Mouse (Mus musculus): ENCODE results near the gene Pgrmc2.

The Pgrmc2 gene

DNA sequence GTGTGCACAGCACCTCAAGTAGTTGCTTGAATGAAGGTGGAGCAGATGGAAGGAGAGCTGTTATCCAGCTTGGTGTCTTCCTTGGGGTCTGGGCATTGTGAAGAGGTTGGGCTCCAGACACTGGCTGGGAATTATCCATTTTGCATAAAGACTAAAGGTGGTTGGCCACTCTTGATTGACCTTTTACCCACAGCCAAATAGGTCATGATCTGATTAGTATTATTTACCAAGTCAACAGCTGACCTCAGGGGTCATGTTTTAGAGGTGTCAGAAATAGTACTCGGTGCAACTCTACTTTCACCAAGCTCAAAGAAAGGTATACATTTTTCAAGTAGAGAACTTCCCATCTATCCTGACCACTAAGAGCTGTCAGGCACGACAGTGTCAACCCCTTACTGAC lies 17.5 kb downstream of the Pgrmc2 start:
- DNase-seq, result no peak

DNA sequence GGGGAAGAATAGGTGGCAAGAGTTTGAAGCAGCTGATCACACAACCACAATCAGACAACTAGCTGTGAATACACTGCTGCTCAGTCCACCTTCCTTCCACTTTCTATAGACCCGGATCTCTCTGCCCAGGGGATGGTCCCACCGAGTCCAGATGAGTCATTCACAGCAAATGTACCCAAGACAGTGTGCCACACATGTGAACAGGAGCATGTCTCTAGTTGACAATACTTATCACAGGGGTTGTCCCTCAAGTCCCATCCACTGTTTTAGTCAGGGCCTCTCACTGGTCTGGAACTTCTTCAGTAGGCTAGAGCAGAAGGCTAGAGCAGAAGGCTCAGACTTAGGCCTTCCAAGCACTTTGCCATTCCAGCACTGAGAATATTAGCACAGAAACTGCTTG lies 20.1 kb downstream of the Pgrmc2 start:
- DNase-seq, result no peak

DNA sequence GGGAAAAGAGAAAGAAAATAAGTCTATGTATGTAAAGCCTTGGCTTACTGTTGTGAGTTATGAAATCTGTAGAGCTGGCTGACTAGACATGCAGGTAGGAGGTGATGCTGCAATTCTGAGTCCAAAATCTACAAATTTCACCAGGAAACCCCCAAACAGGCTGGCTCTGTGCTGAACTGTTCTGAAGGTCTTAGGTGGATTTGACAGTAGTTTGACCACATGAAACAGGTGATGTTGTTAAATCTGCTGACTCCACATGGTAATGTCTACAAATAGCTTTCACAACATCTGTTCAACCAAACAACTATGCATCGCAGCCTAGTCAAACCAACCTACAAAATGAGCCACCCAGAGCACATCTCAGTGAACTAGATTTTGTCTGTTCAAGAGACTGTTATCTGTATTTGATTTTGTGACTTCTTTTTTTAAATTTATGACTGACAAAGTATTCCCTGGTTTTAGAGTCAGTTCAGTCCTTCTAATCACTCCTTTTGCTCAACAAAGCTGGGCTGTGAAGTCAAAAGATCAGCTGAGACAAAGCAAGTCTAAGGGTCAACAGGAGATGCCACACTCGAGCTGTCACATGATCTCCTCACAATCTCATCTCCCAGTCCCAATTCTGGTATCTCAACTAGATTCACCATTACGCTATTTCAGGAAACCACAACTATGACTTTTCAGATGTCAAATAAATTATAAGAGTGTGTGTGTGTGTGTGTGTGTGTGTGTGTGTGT lies 20.8 kb downstream of the Pgrmc2 start:
- DNase-seq, result no peak

DNA sequence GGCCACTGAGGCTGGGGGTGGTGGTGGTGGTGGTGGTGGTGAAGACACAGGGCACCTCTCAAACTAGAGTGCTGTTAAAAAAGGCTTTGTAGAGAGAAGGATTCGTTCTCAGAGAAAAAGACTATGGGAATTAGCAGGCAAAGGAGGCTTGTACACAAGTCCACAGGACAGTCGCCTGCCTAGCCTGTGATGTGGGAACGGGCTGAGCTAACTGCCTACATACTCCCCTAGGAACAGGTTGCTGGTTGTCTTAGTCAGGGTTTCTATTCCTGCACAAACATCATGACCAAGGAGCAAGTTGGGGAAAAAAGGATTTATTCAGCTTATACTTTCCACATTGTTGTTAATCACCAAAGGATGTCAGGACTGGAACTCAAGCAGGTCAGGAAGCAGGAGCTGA lies 23.6 kb downstream of the Pgrmc2 start:
- no peak for DNase-seq

DNA sequence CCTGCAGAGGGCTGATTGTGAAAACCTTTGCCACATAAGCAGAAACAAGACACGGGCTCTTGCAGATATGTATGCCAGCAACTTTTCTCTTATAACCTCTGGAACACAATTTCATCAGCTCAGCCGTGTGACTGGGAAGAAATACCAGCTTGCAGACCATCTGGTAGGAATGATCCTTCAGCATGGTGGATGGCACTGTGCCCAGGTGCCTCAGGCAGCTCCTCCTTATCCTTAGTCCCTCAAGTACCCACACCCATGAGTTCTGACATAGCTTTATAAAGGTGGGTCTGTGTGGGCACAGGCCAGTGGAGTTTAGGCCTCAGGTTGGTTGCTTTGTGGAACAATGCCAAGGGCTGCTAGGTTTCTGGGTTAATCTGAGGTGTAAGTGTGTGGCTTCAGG lies 24.5 kb downstream of the Pgrmc2 start:
- no peak for DNase-seq

DNA sequence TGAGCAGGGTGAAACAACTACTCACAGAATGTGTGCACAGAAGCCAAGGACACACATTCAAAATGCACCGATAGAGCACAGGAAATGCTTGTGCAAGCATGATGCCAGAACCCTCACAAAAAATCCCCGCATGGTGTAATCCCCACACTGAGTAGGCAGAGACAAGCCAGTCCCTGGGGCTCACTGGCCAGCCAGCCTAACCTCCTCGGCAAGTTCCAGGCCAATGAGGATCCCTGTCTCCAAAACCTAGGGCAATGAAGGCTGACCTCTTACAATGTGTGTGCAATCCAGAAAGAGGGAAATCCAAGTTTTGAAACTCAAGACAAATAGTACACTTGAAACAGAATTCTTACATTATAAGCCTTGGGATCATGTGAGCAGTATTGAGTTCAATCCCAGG lies 29.5 kb downstream of the Pgrmc2 start:
- DNase-seq, result no peak

DNA sequence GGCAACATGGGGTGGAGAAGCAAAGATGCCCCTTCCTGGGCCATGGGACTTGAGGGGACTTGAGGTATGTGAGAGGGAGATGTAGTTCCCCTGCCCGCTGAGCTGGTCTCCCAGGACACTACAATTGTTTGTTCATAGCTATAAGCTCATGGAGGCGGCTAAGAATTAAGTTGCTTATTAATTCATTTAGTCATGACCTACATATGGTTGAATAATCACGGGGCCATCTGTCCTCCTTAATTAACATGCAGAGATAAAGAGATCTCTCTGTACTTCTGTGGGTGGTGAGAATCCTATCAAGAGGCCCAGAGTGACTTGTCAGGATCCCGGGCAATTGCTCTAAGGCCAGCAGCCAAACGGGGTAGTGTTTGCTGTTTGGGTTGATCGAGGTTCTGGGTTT lies 35.0 kb downstream of the Pgrmc2 start:
- DNase-seq, result no peak

DNA sequence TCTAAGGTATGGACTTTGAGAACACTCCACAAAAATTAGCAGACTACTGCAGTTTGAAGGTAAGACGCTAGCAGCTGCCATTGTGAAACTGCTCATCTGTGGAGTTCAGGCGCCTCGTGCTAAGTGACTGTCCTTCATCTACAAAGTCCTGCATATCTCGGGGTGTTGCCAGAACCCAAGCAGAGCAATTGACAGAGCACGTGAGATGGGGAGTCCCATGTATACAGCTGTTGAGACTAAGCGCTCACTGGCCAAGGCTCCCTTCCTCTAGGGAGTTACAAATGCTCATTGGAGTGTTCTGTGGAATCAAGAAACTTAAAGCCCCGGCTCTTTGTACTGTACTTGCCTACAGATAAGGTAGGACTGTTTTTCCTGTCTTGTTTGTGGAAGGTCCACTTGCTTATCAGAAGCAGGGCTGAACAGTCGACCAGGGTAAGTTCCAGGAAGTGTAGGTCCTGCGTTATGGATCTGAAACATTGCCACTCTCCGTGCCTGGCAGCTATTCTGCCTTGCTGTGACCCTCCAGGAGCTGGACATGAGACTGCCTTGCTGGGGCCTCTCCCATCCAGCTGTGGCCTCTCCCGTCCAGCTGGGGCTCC lies 39.0 kb downstream of the Pgrmc2 start:
- DNase-seq, result no peak

DNA sequence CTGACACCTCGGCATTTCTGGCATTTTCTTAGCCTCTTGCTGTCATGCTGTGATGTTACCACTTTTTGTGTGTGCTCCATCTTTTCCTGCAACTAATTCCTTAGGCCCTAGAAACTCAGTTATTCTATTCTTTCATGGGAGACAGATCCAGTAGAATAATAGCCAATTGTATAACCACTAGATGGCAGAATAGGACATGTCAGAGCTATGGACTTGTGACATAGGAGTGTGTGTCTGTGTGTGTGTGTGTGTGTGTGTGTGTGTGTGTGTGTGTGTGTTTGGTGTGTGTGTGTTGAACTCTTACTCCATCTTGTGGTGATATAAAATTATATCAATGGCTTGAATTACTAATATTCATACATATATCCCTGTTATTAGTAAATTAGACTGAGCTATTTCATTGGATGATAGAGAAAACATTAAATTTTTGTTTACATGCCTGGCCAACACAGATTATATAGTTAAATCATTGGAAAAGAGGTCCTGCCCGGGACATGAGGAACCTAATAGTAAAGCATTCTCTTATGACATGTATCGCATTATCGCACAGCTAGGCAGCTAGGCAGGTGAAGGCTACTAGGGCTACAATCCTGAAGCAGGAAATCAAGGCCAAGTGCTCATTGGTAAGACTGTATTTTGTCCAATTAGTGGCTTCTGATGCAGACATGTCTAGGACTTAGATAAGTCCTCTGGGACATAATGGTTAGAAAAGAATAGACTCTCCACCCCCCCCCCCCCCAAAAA lies 40.5 kb downstream of the Pgrmc2 start:
- peak; percentile 44 for DNase-seq

DNA sequence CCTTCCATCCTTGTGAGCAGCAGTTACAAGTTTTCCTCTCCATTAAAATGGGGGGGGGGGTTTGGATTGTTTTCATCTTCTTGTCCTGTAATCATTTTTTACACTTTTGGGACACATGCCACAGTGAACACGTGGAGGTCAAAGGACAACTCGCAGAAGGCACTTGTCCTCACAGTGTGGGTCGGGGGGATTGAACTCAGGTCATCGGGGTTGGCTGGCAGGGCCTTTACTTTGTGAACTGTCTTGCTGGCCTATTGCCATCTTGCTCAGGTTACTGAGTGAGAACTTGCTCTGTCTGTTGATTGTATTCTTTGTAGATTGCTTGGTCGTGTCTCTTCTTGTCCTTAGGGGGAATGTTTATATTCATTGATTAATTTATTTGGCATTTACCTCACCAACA lies 41.6 kb downstream of the Pgrmc2 start:
- DNase-seq, result peak; percentile 17

DNA sequence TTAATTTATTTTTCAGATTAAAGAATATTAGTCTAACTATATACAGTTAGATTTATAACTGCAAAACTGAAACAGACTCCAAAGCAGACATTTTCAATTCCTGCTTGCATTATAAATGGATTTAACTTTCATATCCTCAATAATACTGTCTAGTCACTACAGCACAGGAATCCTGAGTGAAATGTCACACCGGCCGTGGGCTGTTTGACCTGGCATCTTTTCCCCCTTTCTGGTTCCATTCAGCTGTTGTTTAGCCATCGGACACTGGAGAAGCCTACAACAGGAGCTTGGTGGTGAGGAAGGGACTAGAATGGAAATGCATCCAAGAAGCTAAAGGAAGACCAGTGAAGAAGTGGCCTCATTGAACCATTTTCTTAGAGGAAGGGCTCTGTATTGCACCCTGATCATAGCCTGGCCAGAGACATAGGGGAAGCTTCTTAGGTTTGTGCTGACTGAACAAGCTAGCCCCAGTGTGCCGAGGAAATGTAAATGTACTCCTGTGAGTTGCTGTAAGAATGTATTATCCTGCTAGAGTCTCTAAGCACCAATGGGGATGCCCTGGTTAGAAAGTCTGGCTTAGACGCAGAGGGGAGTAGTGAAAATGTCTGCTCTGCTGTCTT lies 44.4 kb downstream of the Pgrmc2 start:
- DNase-seq, result no peak

DNA sequence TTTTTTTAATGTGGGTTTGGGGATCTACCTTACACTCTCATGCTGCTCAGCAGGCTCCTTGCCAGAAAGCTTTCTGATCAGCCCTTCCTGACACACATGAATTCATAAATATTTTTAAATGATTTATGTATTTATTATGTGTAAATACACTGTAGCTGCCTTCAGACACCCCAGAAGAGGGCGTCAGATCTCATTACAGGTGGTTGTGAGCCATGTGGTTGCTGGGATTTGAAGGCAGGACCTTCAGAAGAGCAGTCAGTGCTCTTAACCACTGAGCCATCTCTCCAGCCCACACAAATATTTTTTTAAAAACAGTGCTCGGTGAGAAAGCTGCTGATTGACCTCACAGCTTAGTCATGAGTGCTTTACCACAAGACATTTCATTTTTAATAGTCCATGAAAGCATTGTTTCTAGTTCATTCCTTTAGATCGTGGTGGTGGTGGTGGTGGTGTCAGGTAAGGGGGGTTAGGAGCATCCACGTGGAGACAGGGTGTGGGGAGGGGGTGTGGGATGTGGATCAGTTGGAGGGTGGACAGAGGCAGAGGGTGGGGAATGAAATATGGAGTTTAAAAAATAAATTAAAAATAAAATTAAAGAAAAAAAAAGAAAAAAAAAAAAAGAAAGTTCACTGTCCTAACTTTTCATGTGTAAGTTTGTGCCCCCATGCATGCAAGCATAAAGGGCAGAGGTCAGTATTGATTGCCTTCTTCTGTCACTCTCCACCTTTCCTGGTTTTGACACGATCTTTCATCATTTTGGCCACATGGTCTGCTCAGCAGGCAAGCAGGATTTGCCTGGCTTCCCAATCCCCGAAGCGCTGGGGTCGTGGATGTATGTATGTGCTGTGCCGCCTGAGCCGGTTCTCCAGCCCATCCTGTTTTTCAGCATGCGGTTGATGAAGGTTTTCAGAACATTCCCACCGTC lies 51.3 kb downstream of the Pgrmc2 start:
- DNase-seq, result no peak

DNA sequence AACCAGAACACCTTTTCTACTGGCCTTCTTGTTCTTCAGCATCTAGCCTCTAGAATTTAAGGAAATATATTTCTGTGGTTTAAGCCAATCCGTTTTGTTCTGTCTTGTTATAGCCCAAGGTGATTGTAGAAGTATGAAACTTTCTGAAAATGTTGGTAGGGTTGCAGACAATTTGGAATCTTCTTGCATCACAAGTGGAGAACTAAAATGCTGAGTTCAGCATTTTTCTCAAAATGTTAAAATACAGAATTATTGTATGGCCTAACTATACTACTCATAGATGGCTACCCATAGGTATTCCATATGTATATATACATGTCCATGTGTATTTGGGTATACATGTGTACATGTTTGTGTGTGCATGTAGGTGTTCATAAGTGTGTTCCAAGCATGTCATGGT lies 52.1 kb downstream of the Pgrmc2 start:
- DNase-seq, result no peak

DNA sequence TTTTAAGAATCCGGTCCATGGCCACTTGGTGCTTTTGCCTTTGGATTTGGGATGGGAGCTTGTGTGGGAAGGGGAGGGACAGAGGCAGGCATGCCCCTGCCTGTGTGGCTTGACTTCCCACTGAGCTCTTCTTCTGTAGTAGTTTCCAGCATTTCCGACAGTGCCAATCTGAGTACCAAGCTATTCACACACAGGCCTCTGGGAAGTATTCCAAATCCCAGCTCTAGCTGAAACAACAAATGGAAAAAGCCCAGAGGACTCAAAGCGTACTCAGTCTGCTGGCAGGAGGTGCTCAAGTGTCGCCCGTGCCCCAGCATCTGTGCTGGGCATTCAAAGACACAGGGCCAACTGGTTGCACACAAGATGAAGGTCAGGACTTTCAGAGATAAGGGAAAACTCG lies 60.9 kb downstream of the Pgrmc2 start:
- peak; percentile 54 for DNase-seq

DNA sequence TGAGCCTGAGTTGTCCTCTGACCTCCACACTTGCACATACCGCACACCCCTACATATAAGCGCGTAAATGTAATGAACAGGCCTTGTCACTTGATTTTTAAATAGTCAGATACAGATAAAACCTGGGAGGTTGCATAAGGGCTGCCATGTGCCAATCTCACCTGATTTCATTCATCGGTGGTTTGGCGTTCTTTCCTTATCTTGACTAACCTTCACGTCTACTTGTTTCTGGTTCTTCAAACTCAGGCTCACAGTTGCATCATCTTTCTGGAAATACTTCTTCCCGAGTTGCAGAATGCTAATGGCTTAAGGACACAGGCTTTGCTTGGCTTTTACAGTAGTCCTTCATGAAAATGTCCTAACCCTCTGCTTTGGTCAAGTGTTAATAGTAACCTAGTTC lies 62.2 kb downstream of the Pgrmc2 start:
- no peak for DNase-seq

DNA sequence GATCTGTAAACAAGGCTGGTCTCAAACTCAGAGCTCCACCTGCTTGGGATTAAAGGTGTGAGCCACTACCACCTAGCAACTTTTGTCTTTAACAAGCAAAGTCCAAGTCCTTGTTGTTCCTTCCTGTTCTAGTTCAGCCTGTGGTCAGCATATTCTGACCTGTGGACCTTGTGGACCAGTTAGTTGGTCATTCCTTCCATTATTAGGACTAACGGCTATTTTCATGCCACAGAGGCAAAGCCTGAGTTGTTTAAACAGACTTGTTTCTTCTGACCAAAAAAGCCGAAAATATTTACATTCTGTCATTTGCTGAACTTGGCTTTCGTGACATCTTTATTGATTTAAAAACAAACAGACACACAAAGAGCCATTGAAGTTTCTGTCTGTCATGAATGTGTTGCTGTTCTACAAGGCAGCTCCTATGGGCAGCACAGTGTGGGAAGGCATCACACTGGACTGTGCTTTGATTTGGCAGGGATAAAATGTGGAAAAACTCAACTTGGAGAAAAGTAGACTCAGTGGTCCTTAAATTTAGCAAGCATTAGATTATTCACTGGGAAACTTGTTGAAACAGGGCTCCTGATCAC lies 64.7 kb downstream of the Pgrmc2 start:
- peak; percentile 57 for DNase-seq
